Mouse (Mus musculus) effector memory CD4-positive, alpha-beta T cell, adult 5 months (primary cell): ENCODE measurements around the gene Pigq. TPM values are rescaled to one million over a fixed set of nuclear protein-coding genes. Genes with fewer than 3 reads are reported as not detected.

Experiments
- polyA plus RNA-seq: library from polyadenylated mRNA; unstranded; fragments of 100-300 nt; shearing (Covaris generic); gene quantifications from one replicate; pipeline ENCODE4 v1.2.1, GENCODE M21; 2017

Pigq gene
- polyA plus RNA-seq = 39.1 TPM

GRCm38 (mm10) chr17:25944366-25945163 is at the start of gene Pigq, which contains the start of gene Nhlrc4:
Gene Pigq, minus strand, starts transcription at chr17:25944936.
Gene Nhlrc4, minus strand, starts transcription at chr17:25944961.

GRCm38 (mm10) chr17:25985306-25986294 is 40.9 kb upstream of the Pigq start, which contains the start of gene Capn15:
Gene Capn15, minus strand, starts transcription at chr17:25985796.

GRCm38 (mm10) chr17:25951803-25952623 is 7.3 kb upstream of the Pigq start, which contains the start of gene A930017K11Rik:
Gene A930017K11Rik, minus strand, starts transcription at chr17:25952565.

GRCm38 (mm10) chr17:25919144-25919785 is 25.5 kb downstream of the Pigq start, which contains the start of gene Rab40c:
Gene Rab40c, minus strand, starts transcription at chr17:25919727.

GRCm38 (mm10) chr17:25880196-25880910 is 64.4 kb downstream of the Pigq start, which contains the start of gene Wfikkn1:
Gene Wfikkn1, minus strand, starts transcription at chr17:25880858.

Other genes with a start within 250 kb of the Pigq start
- gene Gng13, start 227.8 kb downstream of the Pigq start, polyA plus RNA-seq = not detected
- gene Chtf18, start 217.5 kb downstream of the Pigq start, polyA plus RNA-seq = 4.7 TPM
- gene Rpusd1, start 217.3 kb downstream of the Pigq start, polyA plus RNA-seq = 4.0 TPM
- gene Mslnl, start 208.9 kb downstream of the Pigq start, polyA plus RNA-seq = not detected
- gene Msln, start 190.6 kb downstream of the Pigq start, polyA plus RNA-seq = not detected
- gene Narfl, start 171.2 kb downstream of the Pigq start, polyA plus RNA-seq = 15.6 TPM
- 23.1 TPM for gene Haghl, start 159.3 kb downstream of the Pigq start, polyA plus RNA-seq
- gene Ccdc78, start 158.4 kb downstream of the Pigq start, polyA plus RNA-seq = 0.29 TPM
- 125 TPM for gene Fam173a, start 152.0 kb downstream of the Pigq start, polyA plus RNA-seq
- gene AC134908.4, start 149.3 kb downstream of the Pigq start, polyA plus RNA-seq = not detected
- gene Metrn, start 147.8 kb downstream of the Pigq start, polyA plus RNA-seq = 28.1 TPM
- not detected for gene Fbxl16, start 135.9 kb downstream of the Pigq start, polyA plus RNA-seq
- 19.3 TPM for gene Wdr24, start 121.3 kb downstream of the Pigq start, polyA plus RNA-seq
- 18.3 TPM for gene Jmjd8, start 116.1 kb downstream of the Pigq start, polyA plus RNA-seq
- gene Stub1, start 111.5 kb downstream of the Pigq start, polyA plus RNA-seq = 126 TPM
- not detected for gene Rhbdl1, start 107.6 kb downstream of the Pigq start, polyA plus RNA-seq
- 1.9 TPM for gene Gm20683, start 103.2 kb downstream of the Pigq start, polyA plus RNA-seq
- 27.1 TPM for gene Rhot2, start 100.1 kb downstream of the Pigq start, polyA plus RNA-seq
- gene Wdr90, start 83.4 kb downstream of the Pigq start, polyA plus RNA-seq = 20.9 TPM
- gene Mcrip2, start 76.2 kb downstream of the Pigq start, polyA plus RNA-seq = 18.5 TPM
- gene Mettl26, start 69.9 kb downstream of the Pigq start, polyA plus RNA-seq = 41.5 TPM
- 0.21 TPM for gene Wfikkn1, start 64.1 kb downstream of the Pigq start, polyA plus RNA-seq
- 17.2 TPM for gene Rab40c, start 25.2 kb downstream of the Pigq start, polyA plus RNA-seq
- not detected for gene Nhlrc4, start within 50 bp of the Pigq start, polyA plus RNA-seq
- gene A930017K11Rik, start 7.6 kb upstream of the Pigq start, polyA plus RNA-seq = not detected
- gene Capn15, start 40.9 kb upstream of the Pigq start, polyA plus RNA-seq = 21.9 TPM
- gene Rab11fip3, start 124.6 kb upstream of the Pigq start, polyA plus RNA-seq = 20.2 TPM
- gene Decr2, start 145.4 kb upstream of the Pigq start, polyA plus RNA-seq = 20.8 TPM
- gene Nme4, start 150.7 kb upstream of the Pigq start, polyA plus RNA-seq = 16.4 TPM
- 35.2 TPM for gene Tmem8, start 168.4 kb upstream of the Pigq start, polyA plus RNA-seq
- gene Mrpl28, start 178.6 kb upstream of the Pigq start, polyA plus RNA-seq = 42.2 TPM
- 119 TPM for gene Axin1, start 193.8 kb upstream of the Pigq start, polyA plus RNA-seq